Mouse (Mus musculus) olfactory bulb, adult 2 months (tissue): ENCODE measurements around the gene Evi5. TPM values are rescaled to one million over a fixed set of nuclear protein-coding genes. Genes with fewer than 3 reads are reported as not detected.

Experiments used
- H3K27ac ChIP-seq: fragments of 200-500 bp; 2 replicates; pipeline ENCODE4 v1.5.1; 2012; ENCODE audit warnings: low read depth, low read length; ENCODE audit not compliant: insufficient read depth
- H3K4me1 ChIP-seq: fragments of 200-500 bp; 2 replicates; pipeline ENCODE4 v1.6.1; 2012; ENCODE audit warnings: low read length; ENCODE audit not compliant: control insufficient read depth, insufficient read depth
- H3K4me3 ChIP-seq: fragments of 200-500 bp; 2 replicates; pipeline ENCODE4 v1.5.1; 2012; ENCODE audit warnings: mild to moderate bottlenecking, low read depth, low read length, moderate library complexity; ENCODE audit not compliant: insufficient read depth
- CTCF ChIP-seq: fragments of 200-500 bp; IDR thresholded peaks from 2 replicates; pipeline ENCODE4 v1.5.1; 2012; ENCODE audit warnings: low read depth, mild to moderate bottlenecking, low read length, moderate library complexity; ENCODE audit not compliant: insufficient read depth
- POLR2A ChIP-seq: fragments of 200-500 bp; IDR thresholded peaks from 2 replicates; pipeline ENCODE4 v1.6.1; 2012; ENCODE audit warnings: mild to moderate bottlenecking, low read depth, low read length, moderate library complexity; ENCODE audit not compliant: insufficient read depth
- WGBS: fragments of 180-500 bp; shearing (Covaris S2); methylation state at CpG from one replicate; pipeline ENCODE4 v1.1.7; 2018; 5-methylcytosine and 5-hydroxymethylcytosine counted together
- polyA plus RNA-seq: library from polyadenylated mRNA; stranded (reverse); fragments of >200 nt; gene quantifications from 2 replicates; pipeline ENCODE4 v1.2.4, GENCODE M21; 2012; ENCODE audit warnings: low replicate concordance; ENCODE audit not compliant: missing spikeins, insufficient read depth, insufficient read length

Gene Evi5
- polyA plus RNA-seq, 1 experiment, result not detected

DNA sequence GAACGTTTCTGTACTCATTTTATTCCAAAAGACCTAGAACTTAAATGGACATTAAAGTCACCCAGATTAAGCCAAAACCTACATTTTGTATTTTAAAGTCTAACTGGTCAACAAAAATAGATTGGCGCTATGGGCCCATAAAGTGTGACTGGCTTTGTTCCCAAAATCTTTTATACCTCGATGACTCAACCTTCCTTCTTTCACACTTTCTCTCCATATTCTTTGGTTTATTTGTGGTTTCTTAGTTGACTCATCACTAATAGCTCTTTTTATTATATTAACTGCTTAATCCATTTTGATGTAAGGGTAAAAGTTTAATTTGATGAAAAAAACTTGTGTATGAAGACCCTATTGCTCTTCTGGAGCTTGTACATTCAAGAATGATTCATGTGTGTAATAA is 43.6 kb downstream of the Evi5 start:
- H3K4me3 ChIP-seq, result no peak overlapping the region
- H3K4me1 ChIP-seq, result no peaks in the 10 kb centered on the region
- 74% methylated on average over 3 of the region's 3 CpGs for WGBS
- no peak for TF ChIP-seq CTCF
- no peak for TF ChIP-seq POLR2A
- H3K27ac ChIP-seq, result no peak overlapping the region

DNA sequence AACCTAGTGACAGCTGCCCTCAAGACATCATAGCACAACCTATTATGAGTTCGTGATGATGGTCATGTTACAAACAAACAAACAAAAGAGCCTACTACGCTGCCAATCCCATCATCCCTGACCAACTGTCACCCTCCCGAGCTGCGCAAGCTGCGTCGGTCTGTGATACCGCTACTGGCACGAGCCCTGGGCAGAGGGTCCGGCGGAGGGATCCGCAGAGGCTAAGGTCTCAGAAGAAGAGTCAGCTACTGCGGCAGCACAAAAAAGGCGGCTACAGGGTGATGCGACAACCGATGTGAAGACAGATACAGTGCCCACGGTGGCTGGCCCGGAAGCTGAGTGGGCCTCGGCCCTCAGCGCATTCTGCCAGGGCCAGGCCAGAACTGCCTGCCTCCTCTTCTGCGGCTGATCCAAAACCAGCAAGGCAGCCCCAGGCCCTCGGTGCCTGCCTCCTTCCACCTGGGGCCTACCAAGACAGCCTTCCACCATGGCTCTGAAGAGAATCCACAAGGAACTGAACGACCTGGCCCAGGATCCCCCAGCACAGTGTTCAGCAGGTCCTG is 44.8 kb downstream of the Evi5 start, which contains the start of gene Ube2d2b:
Ube2d2b (plus strand) TSS at position 102 of the 563 bp plus-strand sequence.
- no peak within 1 kb of the TSS for H3K27ac ChIP-seq
- H3K4me1 ChIP-seq, result no peaks in the 10 kb centered on the region
- TF ChIP-seq POLR2A (no peak), CTCF (no peak)
- WGBS, result 97% methylated on average over 22 of the region's 22 CpGs
- H3K4me3 ChIP-seq, result no peak within 1 kb of the TSS

DNA sequence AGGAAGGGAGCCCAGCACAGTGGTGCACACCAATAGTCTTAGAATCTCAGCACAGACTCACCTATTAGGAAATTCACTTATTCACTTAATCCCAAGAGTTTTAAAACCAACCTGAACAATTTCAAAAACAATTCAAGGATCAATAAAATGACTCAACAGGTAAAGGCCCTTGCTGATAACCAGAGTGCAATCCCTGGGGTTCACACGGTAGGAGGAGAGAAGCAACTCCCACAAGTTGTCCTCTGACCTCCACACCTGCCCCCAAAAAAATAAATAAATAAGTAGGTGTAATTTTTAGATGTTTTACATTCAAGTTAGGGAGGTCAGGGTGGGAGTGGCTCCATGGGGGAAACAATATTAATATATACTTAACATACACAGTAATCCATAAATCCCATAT is 52.4 kb downstream of the Evi5 start:
- TF ChIP-seq POLR2A (no peak), CTCF (no peak)
- Histone ChIP-seq H3K4me3 (no peak overlapping the region), H3K27ac (no peak overlapping the region), H3K4me1 (no peaks in the 10 kb centered on the region)
- WGBS, result 92% methylated on average over 1 of the region's 1 CpGs

GRCm38 (mm10) chr5:107814651-107815050 is 60.3 kb downstream of the Evi5 start:
- 66% methylated on average over 2 of the region's 2 CpGs for WGBS
- TF ChIP-seq POLR2A (no peak), CTCF (no peak)
- Histone ChIP-seq H3K27ac (no peak overlapping the region), H3K4me3 (no peak overlapping the region), H3K4me1 (no peaks in the 10 kb centered on the region)

GRCm38 (mm10) chr5:107807496-107807895 is 67.4 kb downstream of the Evi5 start:
- TF ChIP-seq CTCF (no peak), POLR2A (no peak)
- 59% methylated on average over 4 of the region's 4 CpGs for whole genome bisulfite sequencing
- Histone ChIP-seq H3K27ac (no peak overlapping the region), H3K4me1 (no peaks in the 10 kb centered on the region), H3K4me3 (no peak overlapping the region)

- no peak for TF ChIP-seq CTCF
- TF ChIP-seq POLR2A, result no peak
- no peak overlapping the region for H3K4me3 ChIP-seq
- H3K27ac ChIP-seq, result no peak overlapping the region
- H3K4me1 ChIP-seq, result no peaks in the 10 kb centered on the region
Observed at GRCm38 (mm10) chr5:107802621-107803020, 72.3 kb downstream of the Evi5 start.

DNA sequence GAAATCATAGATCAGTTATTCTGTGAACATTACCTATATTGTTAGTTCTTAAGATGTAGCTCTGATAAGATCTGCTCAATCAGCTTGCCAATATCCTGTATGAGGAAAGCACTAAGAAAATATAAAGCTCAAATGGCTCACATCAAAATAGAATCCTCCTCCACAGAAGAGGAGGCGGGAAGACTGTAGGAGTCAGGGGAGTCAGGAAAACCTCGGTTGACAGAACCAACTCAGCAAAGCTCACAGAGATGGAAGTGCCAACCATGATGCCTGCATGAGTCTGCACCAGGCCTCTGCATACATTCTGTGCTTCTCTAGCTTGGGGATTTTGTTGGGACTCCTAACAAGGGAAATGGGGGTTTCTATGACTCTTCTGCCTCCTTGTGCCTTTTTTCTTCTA is 73.7 kb downstream of the Evi5 start:
- Histone ChIP-seq H3K27ac (no peak overlapping the region), H3K4me1 (no peaks in the 10 kb centered on the region), H3K4me3 (no peak overlapping the region)
- no peak for TF ChIP-seq POLR2A
- TF ChIP-seq CTCF, result no peak
- 72% methylated on average over 2 of the region's 2 CpGs for WGBS

DNA sequence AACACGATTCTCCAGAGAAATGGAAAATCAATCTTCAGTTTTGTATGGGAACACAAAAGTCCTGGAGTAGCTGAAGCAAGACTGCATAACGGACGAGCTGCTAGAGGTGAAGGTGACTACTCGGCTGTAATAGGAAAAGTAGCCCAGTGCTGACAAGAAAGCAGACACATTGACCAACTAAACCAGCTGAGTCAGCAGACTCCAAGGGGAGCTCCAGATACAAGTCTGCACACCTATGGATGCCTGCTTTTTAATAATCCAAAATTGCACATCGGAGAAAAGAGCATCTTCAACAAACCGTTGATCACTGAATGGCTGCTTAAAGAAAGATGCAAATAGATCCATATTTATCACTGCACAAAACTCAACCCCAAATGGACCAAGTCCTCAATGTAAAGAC is 76.6 kb downstream of the Evi5 start:
- no peak overlapping the region for H3K27ac ChIP-seq
- H3K4me3 ChIP-seq, result no peak overlapping the region
- WGBS, result 96% methylated on average over 6 of the region's 6 CpGs
- no peaks in the 10 kb centered on the region for H3K4me1 ChIP-seq
- no peak for TF ChIP-seq CTCF
- TF ChIP-seq POLR2A, result no peak

GRCm38 (mm10) chr5:107793927-107794326 is 81.0 kb downstream of the Evi5 start:
- H3K27ac ChIP-seq, result no peak overlapping the region
- no peaks in the 10 kb centered on the region for H3K4me1 ChIP-seq
- WGBS, result 46% methylated on average over 2 of the region's 2 CpGs
- TF ChIP-seq CTCF, result no peak
- H3K4me3 ChIP-seq, result no peak overlapping the region

GRCm38 (mm10) chr5:107793258-107793657 is 81.6 kb downstream of the Evi5 start:
- Histone ChIP-seq H3K4me3 (no peak overlapping the region), H3K4me1 (no peaks in the 10 kb centered on the region), H3K27ac (no peak overlapping the region)
- WGBS, result 31% methylated on average over 3 of the region's 3 CpGs
- TF ChIP-seq POLR2A (no peak), CTCF (no peak)
